Mouse (Mus musculus): ENCODE measurements at regions not wholly inside any gene's neighbourhood (a gene's known extent, or its start where the extent isn't known, plus 50 kb on each side); places are given as distances from the start of the nearest gene placed in this dataset.

GRCm38 (mm10) chr15:25296714-25297113 lies 116.8 kb downstream of the Basp1 start:
- TF ChIP-seq USF1 (IDR thresholded peaks at IDR 0.05; ENCODE audit: low read depth, low read length) (no peak), MAX (IDR thresholded peaks at IDR 0.05; ENCODE audit: low read length) (no peak), EP300 (IDR thresholded peaks at IDR 0.05; ENCODE audit: low read length) (no peak), CTCF (conservative IDR thresholded peaks at IDR 0.05 in 1 of 2, IDR thresholded peaks at IDR 0.05 in 1 of 2; ENCODE audit: low read depth in 2 of 2, low read length in 2 of 2) (no peak), CHD1 (IDR thresholded peaks at IDR 0.05; ENCODE audit: low read depth, low read length) (no peak), RCOR1 (conservative IDR thresholded peaks at IDR 0.05; ENCODE audit: low read depth, low read length) (no peak), POLR2A (IDR thresholded peaks at IDR 0.05; ENCODE audit: low read depth, low read length) (no peak), ZKSCAN1 (IDR thresholded peaks at IDR 0.05; ENCODE audit: borderline replicate concordance, low read depth, low read length) (no peak), POLR2AphosphoS2 (IDR thresholded peaks at IDR 0.05; ENCODE audit: low read depth, low read length) (no peak), MEF2A (IDR thresholded peaks at IDR 0.05; ENCODE audit: borderline replicate concordance, low read depth, low read length) (no peak), HCFC1 (IDR thresholded peaks at IDR 0.05; ENCODE audit: low read depth, low read length) (no peak), KAT2A (IDR thresholded peaks at IDR 0.05; ENCODE audit: insufficient replicate concordance, low read length) (no peak), ZC3H11A (IDR thresholded peaks at IDR 0.05; ENCODE audit: low read depth, low read length) (no peak), MXI1 (IDR thresholded peaks at IDR 0.05; ENCODE audit: low read depth, low read length) (no peak)

Data from CH12.LX (cell line).